Mouse (Mus musculus): ENCODE measurements at regions not wholly inside any gene's neighbourhood (a gene's known extent, or its start where the extent isn't known, plus 50 kb on each side); places are given as distances from the start of the nearest gene placed in this dataset.

DNA sequence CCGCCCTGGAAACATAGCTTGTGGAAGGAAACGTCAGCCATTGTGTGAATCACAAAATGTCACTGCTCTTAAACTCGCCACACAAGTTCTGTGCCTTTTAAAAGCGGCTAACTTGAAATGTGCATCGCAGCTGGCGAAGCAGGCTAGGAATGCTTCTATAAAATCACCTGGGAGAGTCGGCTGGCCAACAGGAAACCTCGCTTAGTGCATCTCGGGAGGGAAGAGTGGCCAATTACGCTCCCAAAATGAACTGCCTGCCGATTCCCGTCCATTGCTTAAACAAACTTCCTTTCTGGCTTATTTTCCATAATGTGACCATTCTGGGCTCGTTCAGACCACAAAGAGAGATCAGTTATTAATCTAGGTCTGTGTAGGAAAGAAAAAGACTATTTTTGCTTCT, 119.7 kb upstream of the Plcz1 start:
- H3K36me3 ChIP-seq = no peaks in the 10 kb centered on the region
- no peaks in the 10 kb centered on the region for H3K9me3 ChIP-seq

DNA sequence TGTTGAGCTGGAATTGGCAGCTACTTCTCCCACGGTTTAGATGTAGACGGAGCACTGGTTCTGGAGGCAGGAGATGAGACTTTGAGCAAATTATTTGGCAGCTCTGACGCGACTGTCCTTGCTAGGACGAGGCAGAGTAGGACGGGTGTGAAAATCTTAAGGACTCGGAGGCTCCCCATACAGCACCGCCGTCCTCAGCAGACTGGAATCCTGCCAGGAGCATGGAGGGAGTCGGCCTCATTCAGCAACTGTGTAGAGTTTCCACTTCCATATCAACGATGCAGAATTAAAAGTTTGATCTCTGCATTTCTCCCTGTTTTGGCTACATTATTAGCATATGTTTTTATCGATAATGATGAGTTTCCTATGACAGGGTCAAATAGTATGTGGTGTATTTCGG, 117.7 kb upstream of the Plcz1 start:
- Histone ChIP-seq H3K4me2 (replicated peaks) (no peak overlapping the region), H3K36me3 (no peaks in the 10 kb centered on the region), H3K4me3 (no peak overlapping the region), H3K27ac (replicated peaks) (no peak overlapping the region), H3K27me3 (no peaks in the 10 kb centered on the region; the same call in 1 of the 2 replicates), H3K9ac (replicated peaks) (no peak overlapping the region), H3K9me3 (no peaks in the 10 kb centered on the region), H3K4me1 (no peaks in the 10 kb centered on the region)
- 86% methylated on average over 13 of the region's 13 CpGs for WGBS
- ATAC-seq (ENCODE audit: low FRiP score, low read depth) = no peak

More for the DNA sequence above, 119.7 kb upstream of the Plcz1 start:
- Histone ChIP-seq H3K27ac (replicated peaks) (no peak overlapping the region), H3K4me1 (no peaks in the 10 kb centered on the region), H3K9ac (replicated peaks) (no peak overlapping the region), H3K4me3 (no peak overlapping the region), H3K27me3 (no peaks in the 10 kb centered on the region; the same call in 1 of the 2 replicates), H3K4me2 (replicated peaks) (no peak overlapping the region)
- no peak for ATAC-seq (ENCODE audit: low FRiP score, low read depth)
- 88% methylated on average over 13 of the region's 13 CpGs for WGBS

DNA sequence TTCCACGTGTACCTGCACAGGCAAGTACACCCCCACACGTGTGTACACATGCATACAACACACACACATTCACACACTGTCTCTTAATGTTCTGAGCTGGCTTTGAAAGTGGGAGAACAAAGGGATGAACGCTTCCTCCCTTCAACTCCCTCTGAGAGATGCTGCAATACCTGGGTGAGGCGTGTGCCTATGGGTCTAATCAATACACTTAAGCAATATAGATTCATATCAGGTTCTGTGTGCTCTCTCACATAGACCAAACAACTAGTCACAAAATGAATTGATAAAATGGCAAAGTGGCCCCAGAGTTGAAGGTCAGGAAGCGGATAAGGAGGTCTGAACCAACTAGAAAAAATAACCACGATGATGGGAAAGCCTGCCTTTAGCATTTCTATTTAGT, 116.1 kb upstream of the Plcz1 start:
- H3K27me3 ChIP-seq = no peaks in the 10 kb centered on the region; the same call in 1 of the 2 replicates

DNA sequence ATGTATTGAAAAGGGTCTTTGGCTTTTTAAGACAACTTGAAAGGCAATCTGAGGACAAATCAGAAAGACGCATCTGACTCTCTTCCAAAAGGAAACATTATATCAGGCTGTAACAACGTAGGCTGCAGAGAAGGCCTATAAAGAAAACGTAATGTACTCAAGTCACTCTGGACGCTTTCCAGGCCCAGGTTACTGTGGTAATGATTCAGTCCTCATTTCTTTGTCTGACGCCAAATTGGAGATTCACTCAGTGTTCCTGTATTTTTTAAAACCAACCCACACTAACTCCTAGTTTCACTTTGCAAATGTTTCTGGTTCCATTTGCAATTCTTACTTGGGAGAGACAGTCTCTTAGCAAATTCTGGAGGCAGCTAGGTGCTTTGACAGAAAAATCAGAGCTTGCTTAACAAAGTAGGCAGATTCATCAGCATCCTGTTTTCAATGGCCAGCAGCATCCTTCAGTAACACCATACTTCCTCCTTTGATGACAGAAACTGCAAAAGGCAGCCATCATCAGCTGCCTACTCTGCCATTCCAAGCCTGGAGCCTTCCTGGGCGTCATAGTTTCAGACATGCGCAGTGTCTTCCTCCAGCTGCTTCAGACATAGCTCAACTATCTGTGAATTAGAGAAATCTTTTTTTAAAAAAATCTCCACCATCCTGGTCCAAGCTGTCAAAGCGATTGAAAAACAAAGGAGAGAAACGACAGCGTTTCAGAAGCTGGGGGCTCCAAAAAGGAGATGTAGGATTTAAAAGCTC, 111.3 kb upstream of the Plcz1 start:
- H3K27me3 ChIP-seq = no peaks in the 10 kb centered on the region
- peaks cover 8% of the 10 kb centered on the region; the same call in 1 of the 2 replicates for H3K4me1 ChIP-seq
- no peaks in the 10 kb centered on the region for H3K36me3 ChIP-seq
- H3K9ac ChIP-seq (replicated peaks) = no peak overlapping the region
- no peak overlapping the region for H3K27ac ChIP-seq (replicated peaks)
- H3K4me3 ChIP-seq = no peak overlapping the region
- WGBS = 79% methylated on average over 10 of the region's 10 CpGs
- no peaks in the 10 kb centered on the region for H3K9me3 ChIP-seq
- no peak for ATAC-seq (ENCODE audit: low FRiP score, low read depth)
- H3K4me2 ChIP-seq (replicated peaks) = no peak overlapping the region

More for the DNA sequence above, 116.1 kb upstream of the Plcz1 start:
- Histone ChIP-seq H3K4me3 (no peak overlapping the region), H3K4me2 (replicated peaks) (no peak overlapping the region), H3K36me3 (no peaks in the 10 kb centered on the region), H3K4me1 (no peaks in the 10 kb centered on the region), H3K9ac (replicated peaks) (no peak overlapping the region), H3K27ac (replicated peaks) (no peak overlapping the region), H3K9me3 (no peaks in the 10 kb centered on the region)
- no peak for ATAC-seq (ENCODE audit: low FRiP score, low read depth)
- 86% methylated on average over 6 of the region's 6 CpGs for WGBS

DNA sequence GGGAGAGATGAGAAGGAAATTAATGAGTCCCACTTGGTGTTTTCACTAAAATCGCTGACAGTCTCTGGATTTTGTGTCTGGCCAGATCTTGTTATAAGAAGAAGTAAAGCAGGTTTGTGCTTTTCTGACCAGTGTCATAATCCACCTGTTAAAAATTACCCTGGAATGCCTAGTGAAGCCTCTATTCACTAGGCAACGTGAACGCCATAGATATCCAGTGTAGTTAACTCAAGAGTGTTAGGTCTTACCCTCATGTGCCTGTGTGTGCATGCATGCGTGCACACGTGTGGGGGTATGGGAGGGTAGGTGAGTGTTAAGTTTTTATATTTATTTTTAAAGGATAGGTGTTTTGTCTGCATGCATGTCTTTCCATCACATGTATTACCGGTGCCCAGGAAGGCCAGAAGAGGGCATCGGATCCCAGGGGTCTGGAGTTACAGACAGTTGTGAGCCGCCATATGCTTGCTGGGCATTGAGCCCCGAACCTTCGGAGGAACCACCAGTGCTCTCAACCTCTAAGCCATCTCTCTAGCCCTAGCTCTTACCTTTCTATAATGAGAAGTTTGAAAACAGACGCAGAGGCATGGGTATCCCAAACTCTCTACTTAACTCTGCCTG, 107.5 kb upstream of the Plcz1 start:
- Histone ChIP-seq H3K4me3 (no peak overlapping the region), H3K27me3 (no peaks in the 10 kb centered on the region), H3K27ac (replicated peaks) (no peak overlapping the region), H3K36me3 (no peaks in the 10 kb centered on the region), H3K4me1 (peaks cover 10% of the 10 kb centered on the region; the same call in 1 of the 2 replicates), H3K9ac (replicated peaks) (no peak overlapping the region), H3K9me3 (no peaks in the 10 kb centered on the region), H3K4me2 (replicated peaks) (no peak overlapping the region)
- ATAC-seq (ENCODE audit: low FRiP score, low read depth) = 0 out of 2 replicates have a peak, but pooled peaks have one; percentile 47
- WGBS = 91% methylated on average over 11 of the region's 11 CpGs

DNA sequence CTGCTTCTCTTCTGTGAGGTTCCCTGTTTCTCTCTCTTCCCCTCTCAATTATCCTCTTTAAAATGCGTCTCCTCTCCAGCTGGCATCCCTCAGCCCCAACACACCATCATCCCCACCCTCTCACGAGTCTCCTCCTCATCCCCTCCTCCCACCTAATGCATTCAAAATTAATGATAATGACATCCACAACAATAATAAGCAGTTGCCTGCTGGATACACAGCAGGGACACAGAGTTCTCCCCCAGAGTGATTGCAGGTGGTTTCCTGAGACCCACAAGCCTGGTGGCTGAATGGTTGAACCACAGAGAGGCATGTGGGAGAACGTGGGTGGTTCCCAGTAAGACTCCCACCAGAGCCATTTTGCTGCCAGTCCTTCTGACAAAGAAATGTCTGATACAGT, 106.9 kb upstream of the Plcz1 start:
- H3K27me3 ChIP-seq = no peaks in the 10 kb centered on the region
- no peaks in the 10 kb centered on the region for H3K9me3 ChIP-seq
- H3K4me2 ChIP-seq (replicated peaks) = no peak overlapping the region
- WGBS = 44% methylated on average over 3 of the region's 3 CpGs
- peaks cover 10% of the 10 kb centered on the region; the same call in 1 of the 2 replicates for H3K4me1 ChIP-seq
- no peak overlapping the region for H3K9ac ChIP-seq (replicated peaks)
- no peak overlapping the region for H3K4me3 ChIP-seq
- no peak overlapping the region for H3K27ac ChIP-seq (replicated peaks)
- H3K36me3 ChIP-seq = no peaks in the 10 kb centered on the region
- ATAC-seq (ENCODE audit: low FRiP score, low read depth) = peak; percentile 42; the same call in 1 of the 2 replicates

DNA sequence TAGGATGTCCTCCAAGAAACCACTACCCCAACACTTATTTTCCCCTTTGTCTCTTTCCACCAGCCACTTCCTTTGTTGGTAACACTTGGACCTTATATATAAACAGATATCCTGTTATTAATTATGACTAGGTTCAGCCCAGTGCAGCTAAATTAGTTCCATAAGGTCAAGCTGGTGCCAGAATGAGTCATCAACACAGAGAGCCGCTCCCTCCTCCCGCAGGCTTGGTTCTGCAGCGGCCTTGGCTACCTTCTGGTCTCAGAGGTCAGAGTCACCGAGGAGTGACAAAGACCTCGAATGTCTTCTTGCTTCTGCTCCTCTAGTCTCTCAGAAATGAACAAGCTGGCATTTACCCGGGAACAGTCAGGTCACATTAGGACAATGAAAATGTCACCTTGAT, 106.5 kb upstream of the Plcz1 start:
- H3K27ac ChIP-seq (replicated peaks) = no peak overlapping the region
- ATAC-seq (ENCODE audit: low FRiP score, low read depth) = no peak

DNA sequence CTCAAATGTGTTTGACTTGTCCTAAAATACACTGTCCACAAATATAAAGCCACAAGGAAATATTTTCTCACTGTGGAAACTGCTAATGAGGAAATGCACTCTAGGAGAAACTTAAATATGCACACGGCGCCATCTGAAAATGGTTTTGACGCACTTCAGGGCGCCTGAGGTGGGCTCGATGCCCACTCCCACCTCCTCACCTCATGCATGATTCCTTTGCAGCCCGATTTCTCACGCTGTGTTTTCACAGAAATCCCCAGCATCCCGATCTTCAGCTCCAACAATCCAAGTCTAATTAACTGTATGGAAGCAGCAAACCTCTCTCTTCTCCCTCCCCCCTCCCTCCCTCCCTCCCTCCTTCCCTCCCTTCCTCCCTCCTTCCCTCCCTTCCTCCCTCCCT, 92.5 kb upstream of the Plcz1 start:
- H3K9me3 ChIP-seq = no peaks in the 10 kb centered on the region
- H3K4me2 ChIP-seq (replicated peaks) = no peak overlapping the region
- H3K9ac ChIP-seq (replicated peaks) = no peak overlapping the region
- H3K27me3 ChIP-seq = no peaks in the 10 kb centered on the region
- 84% methylated on average over 8 of the region's 8 CpGs for WGBS
- ATAC-seq (ENCODE audit: low FRiP score, low read depth) = no peak
- no peak overlapping the region for H3K4me3 ChIP-seq
- no peak overlapping the region for H3K27ac ChIP-seq (replicated peaks)
- no peaks in the 10 kb centered on the region for H3K4me1 ChIP-seq
- no peaks in the 10 kb centered on the region for H3K36me3 ChIP-seq

More for the DNA sequence above, 106.5 kb upstream of the Plcz1 start:
- H3K4me2 ChIP-seq (replicated peaks) = no peak overlapping the region
- H3K9me3 ChIP-seq = no peaks in the 10 kb centered on the region
- H3K4me3 ChIP-seq = no peak overlapping the region
- H3K4me1 ChIP-seq = peaks cover 10% of the 10 kb centered on the region; the same call in 1 of the 2 replicates
- no peaks in the 10 kb centered on the region for H3K27me3 ChIP-seq
- H3K9ac ChIP-seq (replicated peaks) = no peak overlapping the region
- no peaks in the 10 kb centered on the region for H3K36me3 ChIP-seq
- 61% methylated on average over 6 of the region's 6 CpGs for WGBS

DNA sequence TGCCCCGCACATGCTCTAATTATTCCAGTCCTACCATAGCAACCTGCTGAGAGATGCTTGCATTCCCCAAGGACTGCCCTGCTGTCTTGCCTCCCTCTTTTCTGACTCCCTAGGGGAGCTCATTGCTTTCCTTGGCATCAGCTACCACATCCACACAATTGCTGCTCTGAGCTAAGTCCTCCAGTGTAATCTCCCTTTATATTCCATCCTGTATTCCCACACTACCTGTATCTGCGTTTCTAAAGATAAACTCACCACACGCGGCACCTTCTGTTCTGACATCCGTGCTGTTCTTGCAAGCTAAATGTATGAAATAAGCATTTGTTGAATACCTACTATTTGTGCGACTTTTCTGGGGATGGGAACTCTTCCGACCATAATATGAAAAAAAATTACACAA, 85.4 kb upstream of the Plcz1 start:
- Histone ChIP-seq H3K27ac (replicated peaks) (no peak overlapping the region), H3K4me2 (replicated peaks) (no peak overlapping the region), H3K4me1 (no peaks in the 10 kb centered on the region), H3K27me3 (no peaks in the 10 kb centered on the region), H3K9ac (replicated peaks) (no peak overlapping the region), H3K36me3 (no peaks in the 10 kb centered on the region), H3K9me3 (peaks cover 10% of the 10 kb centered on the region), H3K4me3 (no peak overlapping the region)
- WGBS = 88% methylated on average over 7 of the region's 7 CpGs
- ATAC-seq (ENCODE audit: low FRiP score, low read depth) = no peak

DNA sequence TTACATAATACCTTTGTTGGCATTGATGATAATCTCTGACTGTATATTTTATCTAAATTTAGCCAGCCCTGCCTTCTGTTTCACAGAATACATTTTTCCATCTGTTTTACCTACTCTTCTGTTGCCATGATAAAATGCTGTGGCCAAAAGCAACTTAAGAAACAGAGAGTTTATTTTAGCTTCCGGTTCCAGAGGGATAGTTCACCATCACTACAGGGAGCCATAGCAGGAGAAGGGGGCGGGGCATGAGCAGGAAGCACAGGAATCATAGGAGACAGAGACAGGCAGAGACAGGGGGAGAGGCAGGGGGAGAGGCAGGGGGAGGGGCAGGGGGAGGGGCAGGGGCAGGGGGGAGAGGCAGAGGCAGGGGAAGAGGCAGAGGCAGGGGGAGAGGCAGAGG, 72.8 kb upstream of the Plcz1 start:
- no peak for ATAC-seq (ENCODE audit: low FRiP score, low read depth)

DNA sequence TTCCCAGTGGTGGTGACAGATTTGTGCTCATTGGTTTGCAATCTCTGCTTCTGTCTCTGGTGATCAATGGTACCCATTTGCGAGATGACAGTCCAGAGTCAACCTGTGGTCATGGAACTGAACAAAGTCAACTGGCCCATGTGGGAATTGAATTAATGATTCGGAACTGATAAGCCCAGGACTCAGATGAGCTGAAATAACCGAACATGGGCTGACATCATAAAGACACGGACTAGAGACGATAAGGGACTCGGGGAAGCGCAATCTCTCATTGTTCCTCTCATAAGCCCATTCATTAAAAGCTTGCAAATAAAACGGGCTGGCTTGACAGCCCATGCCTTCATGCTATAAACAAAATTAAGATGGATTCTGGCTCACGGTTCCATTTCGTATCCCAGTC, 70.8 kb upstream of the Plcz1 start:
- no peaks in the 10 kb centered on the region for H3K27me3 ChIP-seq
- no peak overlapping the region for H3K27ac ChIP-seq (replicated peaks)
- H3K9ac ChIP-seq (replicated peaks) = no peak overlapping the region
- H3K4me2 ChIP-seq (replicated peaks) = no peak overlapping the region
- no peak for ATAC-seq (ENCODE audit: low FRiP score, low read depth)
- H3K4me3 ChIP-seq = no peak overlapping the region
- H3K9me3 ChIP-seq = no peaks in the 10 kb centered on the region
- WGBS = 93% methylated on average over 10 of the region's 10 CpGs
- H3K36me3 ChIP-seq = no peaks in the 10 kb centered on the region
- H3K4me1 ChIP-seq = no peaks in the 10 kb centered on the region

More for the DNA sequence above, 72.8 kb upstream of the Plcz1 start:
- Histone ChIP-seq H3K4me3 (no peak overlapping the region), H3K9ac (replicated peaks) (no peak overlapping the region), H3K27ac (replicated peaks) (no peak overlapping the region), H3K4me2 (replicated peaks) (no peak overlapping the region), H3K27me3 (no peaks in the 10 kb centered on the region), H3K36me3 (no peaks in the 10 kb centered on the region), H3K9me3 (no peaks in the 10 kb centered on the region), H3K4me1 (no peaks in the 10 kb centered on the region)
- WGBS = 93% methylated on average over 2 of the region's 2 CpGs

DNA sequence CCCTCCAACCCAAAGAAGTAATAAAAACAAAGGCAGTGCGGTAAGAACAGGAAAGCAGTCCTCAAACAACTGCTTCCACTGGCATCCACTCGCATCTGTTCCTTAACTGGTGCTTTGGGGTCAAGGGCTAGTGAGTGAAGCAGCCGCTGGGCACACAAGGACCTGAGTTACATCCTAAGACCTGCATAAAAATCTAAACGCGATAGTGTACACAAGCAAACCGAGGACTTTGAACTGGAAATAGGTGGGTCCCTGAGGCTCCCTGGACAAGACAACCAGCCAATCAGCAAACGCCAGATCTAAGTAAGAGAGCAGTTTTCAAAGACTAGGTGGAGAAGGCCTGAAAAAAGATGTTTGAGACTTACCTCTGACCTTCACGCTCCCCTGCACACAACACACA, 66.8 kb upstream of the Plcz1 start:
- Histone ChIP-seq H3K36me3 (no peaks in the 10 kb centered on the region), H3K27me3 (no peaks in the 10 kb centered on the region), H3K9ac (replicated peaks) (no peak overlapping the region), H3K4me3 (no peak overlapping the region), H3K27ac (replicated peaks) (no peak overlapping the region), H3K4me2 (replicated peaks) (no peak overlapping the region), H3K9me3 (no peaks in the 10 kb centered on the region), H3K4me1 (no peaks in the 10 kb centered on the region)
- ATAC-seq (ENCODE audit: low FRiP score, low read depth) = no peak
- WGBS = 72% methylated on average over 8 of the region's 8 CpGs

Data from midbrain, embryonic 12.5 days (tissue).